Mouse (Mus musculus) MEL-GATA-1-ER (cell line): Measurements from ENCODE around the gene Ddb1.

Experiments
- DNase-seq: peaks from one replicate; pipeline ENCODE4 v3.0.0-alpha.2; 2012; ENCODE audit warnings: low read depth; ENCODE audit errors: extremely low read depth

Gene Ddb1

DNA sequence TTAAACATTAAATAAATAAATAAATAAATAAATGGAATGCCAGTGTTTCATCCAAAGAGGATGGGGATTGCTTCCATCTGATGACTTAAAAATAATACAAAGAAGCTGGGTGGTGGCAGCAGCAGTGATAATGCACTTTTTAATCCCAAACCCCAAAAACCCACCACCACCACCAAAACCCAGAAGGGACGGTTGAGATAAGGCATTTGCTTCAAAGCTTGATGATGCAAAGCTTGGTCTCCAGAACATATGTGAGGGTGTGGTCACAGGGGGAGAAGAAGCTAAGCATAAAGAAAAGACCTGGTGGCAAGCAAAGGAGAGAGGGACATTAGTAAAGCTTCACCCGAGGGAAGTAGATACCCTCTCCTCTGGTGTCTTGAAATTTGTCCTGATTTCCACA is 56.8 kb downstream of the Ddb1 start:
- DNase-seq, result peak; percentile 97

GRCm38 (mm10) chr19:10662665-10663064 is 57.5 kb downstream of the Ddb1 start:
- DNase-seq, result peak; percentile 70

GRCm38 (mm10) chr19:10665093-10665492 is 60.0 kb downstream of the Ddb1 start:
- no peak for DNase-seq

DNA sequence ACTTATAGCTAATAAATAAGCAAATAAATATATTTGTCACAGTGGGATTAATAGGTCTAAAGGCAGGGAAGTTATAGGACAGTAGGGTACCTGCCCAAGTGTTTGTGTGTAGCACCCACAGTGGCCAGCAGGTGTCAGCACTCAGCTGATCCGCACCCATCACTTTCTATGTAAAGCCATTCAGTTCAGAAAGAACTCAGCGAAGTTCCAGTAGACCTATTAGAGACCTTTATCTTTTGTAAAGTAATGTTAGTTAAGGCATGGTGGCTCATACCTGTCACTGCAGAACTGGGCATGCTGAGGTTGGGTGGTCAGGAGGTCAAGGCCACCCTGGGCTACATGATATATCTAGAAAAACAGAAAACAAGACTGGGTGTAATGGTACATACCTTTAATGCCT is 60.4 kb downstream of the Ddb1 start:
- DNase-seq, result no peak

DNA sequence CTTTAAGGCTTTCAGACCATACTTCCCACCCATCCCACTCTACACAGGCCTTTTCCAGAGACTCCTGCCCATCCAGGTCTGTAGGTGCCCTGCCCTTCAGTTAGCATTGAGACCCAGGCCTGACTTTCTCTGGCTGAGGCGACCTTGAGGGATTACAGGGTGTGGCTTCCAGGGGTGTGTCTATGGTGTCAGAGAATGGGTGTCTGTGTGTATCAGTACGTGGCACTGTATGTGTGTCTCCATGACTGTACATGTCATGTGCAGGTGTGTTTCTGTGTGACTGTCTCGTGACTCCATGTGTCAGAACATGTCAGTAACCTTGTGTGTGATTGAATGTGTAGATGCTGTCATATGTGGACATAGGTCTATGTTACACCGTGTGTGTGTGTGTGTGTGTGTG is 66.2 kb downstream of the Ddb1 start:
- no peak for DNase-seq

- no peak for DNase-seq
Observed at GRCm38 (mm10) chr19:10671854-10672417, 66.8 kb downstream of the Ddb1 start.

DNA sequence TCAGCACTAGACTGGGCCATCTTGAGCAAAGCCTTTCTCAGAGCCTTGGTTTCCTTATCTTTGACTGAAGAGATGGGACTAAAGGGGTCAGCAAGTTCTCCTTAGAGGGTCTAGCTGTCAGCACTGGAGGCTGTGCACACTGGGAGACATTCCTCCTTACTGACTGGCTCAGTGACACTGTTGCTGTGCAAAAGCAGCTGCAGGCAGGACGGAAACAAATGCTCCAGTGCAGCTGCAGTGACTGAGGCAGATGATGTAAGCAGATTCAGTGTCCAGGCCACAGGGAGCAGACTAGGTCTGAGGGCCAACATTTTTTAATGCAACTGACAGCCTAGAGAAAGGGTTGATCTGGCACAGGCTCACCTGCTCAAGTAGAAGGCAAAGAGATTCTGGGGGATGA is 68.1 kb downstream of the Ddb1 start:
- no peak for DNase-seq

- DNase-seq, result no peak
Observed at GRCm38 (mm10) chr19:10676656-10677055, 71.5 kb downstream of the Ddb1 start.

DNA sequence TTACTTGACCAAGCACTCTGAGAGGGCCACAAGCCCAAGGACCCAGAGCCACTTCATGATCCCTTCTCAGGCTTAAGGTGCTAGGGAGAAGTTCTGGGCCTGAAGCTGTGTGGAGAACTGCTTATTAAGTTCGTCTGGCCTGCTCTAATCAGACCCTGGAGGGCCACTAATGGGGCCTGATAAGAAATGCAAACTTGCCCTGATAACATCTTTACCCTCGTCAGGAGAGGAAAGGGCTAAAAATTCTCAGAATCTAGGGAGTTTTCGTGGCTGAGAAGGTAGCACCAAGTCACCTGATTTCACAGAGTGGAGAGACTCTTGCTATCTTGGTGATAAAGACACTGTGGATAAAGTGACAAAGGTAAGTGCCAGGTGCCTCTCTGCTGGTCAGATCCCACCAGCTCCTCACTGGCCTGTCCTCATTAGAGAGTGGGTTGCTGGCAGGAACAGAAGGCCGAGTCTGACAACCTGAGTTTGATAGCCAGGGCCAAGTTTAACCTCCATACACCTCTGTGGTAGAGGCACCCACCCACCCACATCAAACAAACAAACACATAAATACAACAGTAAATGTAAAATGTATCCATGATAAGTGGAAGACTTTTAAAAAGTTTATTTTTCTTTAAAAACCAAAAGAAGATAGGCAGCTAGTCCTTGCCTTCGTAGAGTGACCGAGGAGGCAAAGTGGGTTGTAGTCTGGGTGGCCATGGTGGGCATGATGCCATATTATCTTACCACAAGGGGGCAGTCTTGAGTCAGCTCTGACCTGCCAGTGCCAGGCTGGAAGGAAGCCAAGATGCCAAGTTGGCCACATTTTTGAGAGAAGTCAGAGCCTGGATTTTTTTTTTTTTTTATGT is 73.0 kb downstream of the Ddb1 start, which contains the start of gene Pga5:
Pga5 (minus strand) TSS at position 157 of the 857 bp plus-strand sequence.
- no peak for DNase-seq

DNA sequence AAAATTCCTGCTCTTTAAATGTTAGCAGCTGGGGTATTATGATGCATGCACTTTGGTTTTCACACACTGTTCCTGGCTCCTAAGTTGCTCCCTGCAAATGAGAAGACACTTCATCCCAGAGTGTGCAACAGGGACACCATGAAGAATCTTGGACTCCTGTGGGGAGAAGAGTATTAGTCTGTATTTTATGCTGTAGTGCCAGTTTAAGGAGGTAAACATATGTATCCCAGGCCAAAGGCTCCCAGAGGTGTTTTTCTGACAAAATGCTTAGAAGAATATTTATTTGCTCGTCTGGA is 73.6 kb downstream of the Ddb1 start:
- no peak for DNase-seq
